Mouse (Mus musculus): ENCODE measurements at regions not wholly inside any gene's neighbourhood (a gene's known extent, or its start where the extent isn't known, plus 50 kb on each side); places are given as distances from the start of the nearest gene placed in this dataset.

DNA sequence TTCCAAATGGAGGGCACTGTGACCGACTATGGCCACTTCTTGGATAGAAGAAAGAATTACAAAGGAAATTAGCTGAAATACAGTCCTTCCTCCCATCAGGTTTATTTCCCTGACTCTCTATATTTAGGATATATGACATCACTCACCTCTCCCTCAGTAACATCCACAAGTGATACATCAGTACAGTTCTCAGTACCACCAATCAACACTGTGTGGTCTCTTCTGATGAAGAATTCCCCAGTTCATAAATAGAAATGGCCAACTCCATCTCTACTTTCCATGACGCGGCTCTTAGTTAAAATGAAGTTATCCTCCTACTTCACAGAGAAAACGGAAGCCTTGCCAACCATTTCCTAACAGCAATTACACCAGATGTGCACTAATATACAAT is 208.3 kb upstream of the Dio2 start:
- in situ Hi-C loops (cut with MboI, MseI), result no loop called here

DNA sequence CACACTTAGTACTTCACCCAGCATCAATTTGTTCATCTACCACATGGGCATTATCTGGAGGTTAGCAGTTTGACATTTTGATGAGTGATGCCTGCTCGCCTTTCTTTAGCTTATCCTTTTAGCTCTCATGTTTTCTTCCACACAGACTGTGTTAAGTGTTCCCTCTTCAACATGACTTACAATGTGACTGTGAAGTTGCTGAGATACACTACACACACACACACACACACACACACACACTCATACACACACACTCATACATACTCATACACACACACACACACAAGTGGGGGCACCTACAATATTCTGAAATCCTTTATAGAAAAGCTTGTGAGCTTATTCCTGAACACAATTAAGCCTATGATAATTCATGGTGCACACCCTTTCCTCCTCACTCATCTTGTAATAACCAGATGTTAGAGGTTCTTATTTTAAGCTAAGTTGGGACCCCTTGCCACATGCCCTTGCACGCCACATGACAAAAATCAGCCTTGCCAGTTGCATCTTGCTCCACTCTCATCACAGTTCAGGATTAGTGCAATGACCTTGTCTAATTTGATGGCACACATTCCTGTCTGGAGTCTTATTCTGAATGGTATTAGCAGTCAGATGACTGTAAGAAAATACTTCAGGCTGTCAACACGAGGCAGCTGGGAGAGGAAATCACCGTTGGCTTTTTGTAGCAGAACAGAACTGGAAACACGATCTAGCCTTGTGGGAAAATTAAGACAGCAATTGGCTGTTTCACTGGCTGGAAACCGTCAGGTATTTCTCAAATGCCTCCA is 207.7 kb upstream of the Dio2 start:
- in situ Hi-C loops (cut with MboI, MseI), result no loop called here

DNA sequence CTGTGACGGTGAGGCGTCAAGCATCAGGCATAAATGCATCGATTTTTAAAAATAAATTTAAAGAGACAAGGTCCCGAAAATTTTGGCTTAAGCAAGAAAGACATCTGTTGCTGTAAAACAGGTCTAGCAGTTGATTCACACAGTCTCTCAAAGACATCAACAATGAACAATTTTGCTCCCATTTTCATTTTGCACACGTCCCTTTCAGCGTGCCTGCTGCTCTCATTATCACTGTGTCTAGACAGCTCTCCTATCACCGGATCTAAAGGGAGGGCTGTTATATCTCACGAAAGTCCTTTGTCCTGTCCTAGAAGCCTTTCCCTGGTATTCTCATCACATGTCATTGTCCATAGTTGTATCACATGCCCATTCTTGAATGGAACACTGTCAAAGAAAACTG is 194.4 kb upstream of the Dio2 start:
- in situ Hi-C loops (cut with MboI, MseI), result no loop called here

DNA sequence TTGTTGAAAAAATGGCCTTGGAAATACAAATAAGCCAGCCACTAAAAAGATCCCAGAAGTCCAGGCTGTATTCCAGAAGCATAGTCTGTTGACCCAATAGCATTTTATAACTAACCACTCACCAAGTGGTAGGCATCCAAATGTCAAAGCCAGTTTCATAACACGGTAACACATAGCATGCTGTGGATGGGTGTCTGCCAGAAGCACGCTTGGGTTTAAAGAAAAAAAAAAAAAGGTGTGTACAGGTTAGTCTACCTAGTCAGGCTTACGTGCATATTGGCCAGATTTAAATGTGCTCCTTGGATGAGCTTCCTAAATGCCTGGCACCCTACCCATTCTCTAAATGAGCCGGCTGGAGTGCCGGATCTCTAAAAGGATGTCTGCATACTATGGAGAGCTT is 194.0 kb upstream of the Dio2 start:
- in situ Hi-C loops (cut with MboI, MseI), result no loop called here

GRCm38 (mm10) chr12:90930091-90930715 is 192.0 kb upstream of the Dio2 start:
- in situ Hi-C loops (cut with MboI, MseI), result no loop called here

DNA sequence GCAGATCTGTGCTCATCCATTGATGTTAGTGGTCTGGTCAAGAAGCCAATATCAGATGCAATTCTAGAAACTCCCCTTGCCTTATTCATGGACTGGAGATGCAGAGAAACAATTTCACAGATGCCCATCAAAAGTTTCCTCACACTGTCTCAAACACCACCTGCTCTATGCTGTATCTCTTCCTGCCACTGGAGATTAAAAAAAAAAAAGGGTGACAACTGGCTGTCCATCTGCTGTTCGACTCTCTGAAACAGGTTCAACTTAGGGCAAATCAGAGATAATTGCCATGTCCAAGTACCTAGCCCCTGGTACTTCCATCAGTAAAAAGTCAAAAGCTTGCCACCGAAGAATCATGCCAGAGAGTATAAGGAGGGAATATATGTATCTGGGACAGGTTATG is 185.4 kb upstream of the Dio2 start:
- in situ Hi-C loops (cut with MboI, MseI), result no loop called here

GRCm38 (mm10) chr12:90923148-90923547 is 184.9 kb upstream of the Dio2 start:
- in situ Hi-C loops (cut with MboI, MseI), result no loop called here

- in situ Hi-C loops (cut with MboI, MseI), result no loop called here
These were observed 183.0 kb upstream of the Dio2 start for GRCm38 (mm10) chr12:90921227-90921626.

GRCm38 (mm10) chr12:90915929-90916713 is 177.9 kb upstream of the Dio2 start:
- in situ Hi-C loops (cut with MboI, MseI), result no loop called here

DNA sequence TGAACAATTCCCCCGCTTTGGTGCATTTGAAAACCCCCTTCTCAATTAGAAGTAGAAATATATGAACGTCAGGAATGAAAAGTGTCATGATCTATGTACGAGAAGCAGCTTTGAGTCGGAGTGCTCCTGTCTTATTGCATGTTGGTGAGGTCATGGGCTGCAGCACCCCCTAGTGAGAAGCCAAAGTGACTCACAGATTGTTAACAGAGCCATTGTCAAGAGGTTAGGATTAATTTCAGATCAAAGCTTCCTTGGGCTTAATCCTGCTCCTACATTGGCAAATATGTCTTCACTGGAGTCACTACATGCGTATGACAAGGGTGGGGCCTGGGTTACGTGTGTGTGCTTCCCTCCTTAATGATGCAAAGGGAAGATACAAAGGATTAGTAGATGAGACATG is 165.8 kb upstream of the Dio2 start:
- in situ Hi-C loops (cut with MboI, MseI), result no loop called here

DNA sequence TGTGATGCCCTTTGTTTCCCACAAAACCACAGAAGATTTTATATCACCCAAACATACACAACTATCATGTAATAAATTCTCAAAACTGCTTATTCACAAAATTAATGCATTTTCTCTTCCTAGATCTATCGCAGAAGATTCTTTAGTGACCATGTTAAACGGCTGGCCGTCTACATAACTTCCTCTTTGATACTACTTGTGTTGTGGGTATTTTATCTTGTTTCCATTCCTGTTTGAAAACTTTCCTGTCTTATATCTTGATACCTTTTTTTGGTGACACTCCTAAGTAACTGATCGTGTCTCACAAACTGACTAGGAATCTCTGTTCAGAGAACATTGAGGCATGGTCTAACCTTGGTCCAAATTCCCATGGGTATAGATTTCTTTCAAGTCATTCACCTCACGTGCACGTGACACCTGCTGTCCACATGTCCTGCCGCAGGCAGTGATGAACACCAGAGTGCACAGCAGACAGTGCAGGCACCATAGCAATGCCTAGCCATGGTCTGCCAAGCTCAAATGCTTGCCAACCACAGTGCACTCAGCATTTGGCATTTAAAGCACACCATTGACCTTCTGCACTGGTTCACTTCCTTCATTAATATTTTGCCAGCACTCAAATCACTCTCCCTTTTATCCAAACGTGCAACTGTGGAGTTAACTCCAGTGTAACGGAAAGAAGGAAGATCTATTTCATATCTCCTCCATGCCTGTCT is 155.6 kb upstream of the Dio2 start:
- in situ Hi-C loops (cut with MboI, MseI), result loop anchor here in 1 of 2 experiments (25.0 kb wide), 1 partner anchor 1782 kb away; no protein-coding TSS in a partner anchor

- in situ Hi-C loops (cut with MboI, MseI), result loop anchor here in 1 of 2 experiments (25.0 kb wide), 1 partner anchor 1764 kb away; no protein-coding TSS in a partner anchor
These were observed 138.2 kb upstream of the Dio2 start for GRCm38 (mm10) chr12:90876230-90877005.

- in situ Hi-C loops (cut with MboI, MseI), result loop anchor here in 1 of 2 experiments (25.0 kb wide), 1 partner anchor 1763 kb away; no protein-coding TSS in a partner anchor
These were observed 136.6 kb upstream of the Dio2 start for GRCm38 (mm10) chr12:90874840-90875239.

DNA sequence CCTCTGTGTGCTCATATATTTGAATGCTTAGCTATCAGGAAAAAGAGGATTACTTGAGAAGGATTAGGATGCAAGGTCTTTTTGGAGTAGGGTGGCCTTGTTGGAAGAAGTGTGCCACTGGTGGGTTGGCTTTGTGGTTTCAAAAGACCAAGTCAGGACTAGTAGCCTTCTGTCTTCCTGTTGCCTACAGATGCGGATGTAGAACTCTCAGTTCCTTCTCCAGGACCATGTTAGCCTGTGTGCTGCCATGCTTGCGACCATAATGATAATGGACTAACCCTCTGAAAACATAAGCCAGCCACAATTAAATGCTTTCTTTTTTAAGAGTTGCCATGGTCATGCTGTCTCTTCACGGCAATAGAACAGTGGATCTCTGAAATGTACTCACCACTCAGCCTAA is 135.7 kb upstream of the Dio2 start:
- in situ Hi-C loops (cut with MboI, MseI), result no loop called here

DNA sequence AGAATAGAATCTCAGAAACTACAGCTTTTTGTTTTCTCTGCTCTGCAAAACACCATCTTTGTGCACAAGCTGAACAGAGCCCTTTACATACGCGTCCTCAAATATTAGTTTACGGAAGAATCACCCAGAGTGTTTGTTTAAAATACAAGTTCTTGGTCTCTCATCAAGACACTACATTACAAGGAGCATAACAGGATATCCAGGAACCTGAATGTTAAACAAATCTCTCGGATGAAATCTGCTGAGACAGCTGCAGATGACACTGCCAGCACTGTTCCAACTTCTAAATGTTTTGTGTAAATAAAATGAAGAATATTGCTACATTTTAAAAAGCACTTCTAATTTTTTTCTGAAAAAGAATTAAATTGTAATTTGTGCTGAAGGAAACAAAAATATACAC is 128.4 kb upstream of the Dio2 start:
- in situ Hi-C loops (cut with MboI, MseI), result no loop called here

DNA sequence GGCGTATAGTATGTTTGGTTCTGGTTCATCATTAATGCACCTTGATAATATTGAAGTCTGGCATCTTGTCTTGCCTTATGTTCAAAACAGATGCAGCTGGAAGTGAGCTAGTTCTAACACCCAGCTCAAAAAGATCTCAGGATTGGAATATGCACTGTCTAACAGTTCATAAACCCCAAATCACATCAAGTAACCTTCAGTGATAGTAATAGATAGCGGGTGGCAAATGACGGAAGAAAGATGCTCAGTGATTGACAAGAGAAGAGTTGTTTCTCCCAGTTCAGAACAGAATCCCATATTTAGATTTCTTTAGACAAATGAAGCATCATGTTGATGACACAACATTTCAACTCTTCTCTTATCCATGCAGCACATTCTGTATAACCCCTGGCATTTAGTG is 124.4 kb upstream of the Dio2 start:
- in situ Hi-C loops (cut with MboI, MseI), result no loop called here

- in situ Hi-C loops (cut with MboI, MseI), result no loop called here
These were observed 119.5 kb upstream of the Dio2 start for GRCm38 (mm10) chr12:90857746-90858145.

- in situ Hi-C loops (cut with MboI, MseI), result no loop called here
These were observed 72.4 kb upstream of the Dio2 start for GRCm38 (mm10) chr12:90810666-90811065.

DNA sequence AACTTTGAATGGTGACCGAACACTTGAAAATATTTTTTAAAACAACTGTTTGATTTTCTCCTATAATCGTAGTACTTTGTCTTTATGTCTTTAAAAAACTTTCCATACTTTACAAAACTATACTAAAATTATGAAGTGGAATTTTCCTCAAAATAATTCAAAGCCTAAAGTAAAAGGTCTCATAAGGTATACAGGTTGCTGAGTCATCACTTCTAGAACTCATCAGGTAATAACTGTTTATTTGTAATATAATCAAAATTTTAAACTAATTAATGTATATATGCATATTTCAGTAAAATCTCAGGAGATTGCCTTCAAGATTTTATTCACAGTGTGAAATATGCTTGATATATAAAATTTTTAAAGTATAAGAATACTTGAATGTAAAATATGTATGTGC is 52.3 kb upstream of the Dio2 start:
- in situ Hi-C loops (cut with MboI, MseI), result no loop called here
